Mouse (Mus musculus) heart, postnatal 36 days (tissue): ENCODE data around the gene Myo3a. TPM values are rescaled to one million over a fixed set of nuclear protein-coding genes. Genes with fewer than 3 reads are reported as not detected.
"Not testable (repeated sequence)": the region's sequence is repeated elsewhere in the genome, so short reads cannot be mapped to it uniquely, and the experiment has no call there.

Experiments
- DNase-seq, 2 experiments: peaks; one replicate each; pipeline ENCODE4 v3.0.0; 2021 to 2022
- intact Hi-C: fragments of 180-260 bp; cut with DNase I; formaldehyde crosslinking; loops from one replicate; pipeline ENCODE4 v1.15.1; 2025
- total RNA-seq, 2 experiments: library from RNA; stranded (reverse); gene quantifications; 2 replicates each; pipeline ENCODE4 v1.2.3; 2021

Gene Myo3a
- total RNA-seq = not detected

- intact Hi-C loops = no loop called here
- no peak for DNase-seq
Observed at GRCm38 (mm10) chr2:22227308-22227707, at the start of gene Myo3a. TSS of gene Myo3a (plus strand) at chr2:22227503.

- DNase-seq = no peak
- intact Hi-C loops = no loop called here
Observed at GRCm38 (mm10) chr2:22250462-22250861, 23.2 kb downstream of the Myo3a start.

GRCm38 (mm10) chr2:22251045-22251444 lies 23.7 kb downstream of the Myo3a start:
- no peak for DNase-seq
- intact Hi-C loops = no loop called here

DNA sequence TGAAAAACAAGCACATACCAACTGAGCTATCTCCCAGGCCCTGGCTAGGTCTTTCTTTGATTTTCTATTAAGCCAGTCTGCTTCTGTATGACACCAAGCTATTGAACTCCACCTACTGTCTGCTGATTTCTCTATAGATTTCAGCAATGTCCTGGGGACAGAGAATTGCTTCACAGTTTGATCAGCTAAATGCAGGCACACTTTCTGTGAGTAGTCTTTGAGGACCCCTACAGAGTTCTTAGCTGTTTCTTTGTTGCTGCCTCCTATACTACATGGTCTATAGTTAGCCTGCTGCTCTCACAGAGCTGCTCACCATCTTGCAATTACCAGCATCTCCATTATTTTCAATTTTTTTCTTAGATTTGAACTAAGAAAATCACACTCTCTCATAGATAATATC lies 28.3 kb downstream of the Myo3a start:
- DNase-seq = no peak
- intact Hi-C loops = no loop called here

DNA sequence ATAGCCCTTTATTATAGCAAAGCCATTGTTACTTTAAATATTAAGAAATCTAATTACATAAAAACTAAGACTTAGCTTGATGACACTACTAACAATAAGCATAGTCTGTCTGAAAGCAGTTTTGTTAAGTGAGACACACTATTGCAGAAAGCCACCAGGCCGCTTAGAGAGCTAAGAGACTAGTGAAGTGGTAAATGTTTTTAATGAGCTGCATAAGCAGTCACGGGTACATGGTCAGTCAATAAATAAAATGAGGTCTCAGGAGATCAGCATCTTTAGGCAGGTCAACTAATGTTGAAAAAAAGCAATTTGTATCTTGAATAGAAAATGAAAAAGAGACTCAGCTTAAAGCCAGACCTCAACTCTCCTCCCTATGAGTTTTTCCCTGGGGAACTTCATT lies 44.3 kb downstream of the Myo3a start:
- intact Hi-C loops = no loop called here
- DNase-seq = no peak

DNA sequence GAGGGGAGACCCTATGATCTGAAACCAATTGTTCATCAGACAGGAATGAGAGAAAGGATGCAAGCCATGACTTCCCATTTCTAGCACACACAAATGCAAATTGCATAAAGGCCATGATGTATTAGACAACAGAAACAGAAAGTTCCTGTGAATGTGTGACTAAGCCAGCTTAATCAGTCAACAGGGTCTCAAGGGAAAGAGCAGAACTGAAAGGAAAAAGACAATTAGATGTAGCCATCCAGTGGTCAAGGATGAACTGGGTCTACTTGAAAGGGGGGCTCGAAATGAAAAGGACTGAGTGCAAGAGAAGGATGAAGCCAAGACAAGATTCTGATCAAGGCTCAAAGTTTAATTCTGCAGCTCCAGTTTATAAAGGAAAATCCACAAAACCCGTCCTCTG lies 58.1 kb downstream of the Myo3a start:
- intact Hi-C loops = no loop called here
- no peak for DNase-seq

DNA sequence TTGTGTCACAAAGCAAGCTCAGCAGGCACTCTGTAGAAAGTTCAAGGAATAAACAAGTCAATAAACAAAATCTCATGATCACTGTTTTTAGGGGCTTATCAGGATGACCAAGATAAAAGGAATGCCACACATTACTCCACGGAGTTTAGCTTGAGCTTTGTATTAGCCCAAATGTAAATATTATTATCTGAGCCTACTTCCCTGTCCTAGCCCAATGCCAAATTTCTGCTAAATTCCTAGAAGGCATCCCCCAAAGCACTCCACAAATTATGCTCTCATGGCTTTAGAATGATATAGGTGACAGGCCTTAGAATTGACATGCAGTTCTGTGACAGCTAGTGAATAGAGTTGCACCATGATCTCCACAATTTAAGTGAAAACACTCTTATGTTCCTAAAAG lies 58.5 kb downstream of the Myo3a start:
- intact Hi-C loops = no loop called here

GRCm38 (mm10) chr2:22293579-22294446 lies 66.5 kb downstream of the Myo3a start:
- intact Hi-C loops = no loop called here
- DNase-seq = no peak

More for the DNA sequence above, 58.5 kb downstream of the Myo3a start:
- no peak for DNase-seq

DNA sequence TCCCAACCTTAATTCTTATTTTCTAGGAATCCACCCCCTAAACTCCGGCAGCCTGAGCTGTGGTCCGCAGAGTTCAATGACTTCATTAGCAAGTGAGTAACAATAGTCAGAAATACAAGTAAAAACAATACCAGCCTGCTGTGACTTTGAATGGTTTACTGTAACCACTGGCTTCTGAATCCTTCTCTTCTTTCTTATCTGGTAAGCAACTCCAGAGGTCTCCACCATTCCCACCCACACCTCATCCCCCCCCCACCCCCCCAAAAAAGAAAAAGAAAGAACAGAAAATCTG lies 67.1 kb downstream of the Myo3a start:
- DNase-seq = no peak
- intact Hi-C loops = no loop called here

- intact Hi-C loops = no loop called here
- DNase-seq = no peak
Observed at GRCm38 (mm10) chr2:22297913-22298312, 70.6 kb downstream of the Myo3a start.

- peak in 1 of 2 experiments; percentile 3 for DNase-seq
- intact Hi-C loops = no loop called here
Observed at GRCm38 (mm10) chr2:22338269-22338857, 111.1 kb downstream of the Myo3a start.

GRCm38 (mm10) chr2:22410511-22410910 lies 183.2 kb downstream of the Myo3a start:
- DNase-seq, intact Hi-C loops: not testable (repeated sequence)

- intact Hi-C loops = no loop called here
- no peak for DNase-seq
Observed at GRCm38 (mm10) chr2:22548421-22548820, 321.1 kb downstream of the Myo3a start.

- DNase-seq, intact Hi-C loops: not testable (repeated sequence)
Observed at GRCm38 (mm10) chr2:22587469-22588169, 360.3 kb downstream of the Myo3a start.

DNA sequence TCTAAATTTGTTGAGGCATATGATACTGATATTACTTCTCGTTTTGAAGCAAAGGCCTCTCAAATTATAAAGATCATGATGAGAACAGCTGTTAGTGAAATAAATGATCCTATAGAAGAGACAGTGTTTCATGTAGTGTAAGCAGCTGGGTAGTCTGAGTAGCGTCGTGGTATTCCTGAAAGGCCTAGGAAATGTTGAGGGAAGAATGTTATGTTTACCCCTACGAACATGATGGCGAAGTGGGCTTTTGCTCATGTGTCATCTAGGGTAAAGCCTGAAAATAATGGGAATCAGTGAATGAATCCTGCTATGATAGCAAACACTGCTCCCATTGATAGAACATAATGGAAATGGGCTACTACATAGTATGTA lies 360.9 kb downstream of the Myo3a start:
- DNase-seq, intact Hi-C loops: not testable (repeated sequence)

DNA sequence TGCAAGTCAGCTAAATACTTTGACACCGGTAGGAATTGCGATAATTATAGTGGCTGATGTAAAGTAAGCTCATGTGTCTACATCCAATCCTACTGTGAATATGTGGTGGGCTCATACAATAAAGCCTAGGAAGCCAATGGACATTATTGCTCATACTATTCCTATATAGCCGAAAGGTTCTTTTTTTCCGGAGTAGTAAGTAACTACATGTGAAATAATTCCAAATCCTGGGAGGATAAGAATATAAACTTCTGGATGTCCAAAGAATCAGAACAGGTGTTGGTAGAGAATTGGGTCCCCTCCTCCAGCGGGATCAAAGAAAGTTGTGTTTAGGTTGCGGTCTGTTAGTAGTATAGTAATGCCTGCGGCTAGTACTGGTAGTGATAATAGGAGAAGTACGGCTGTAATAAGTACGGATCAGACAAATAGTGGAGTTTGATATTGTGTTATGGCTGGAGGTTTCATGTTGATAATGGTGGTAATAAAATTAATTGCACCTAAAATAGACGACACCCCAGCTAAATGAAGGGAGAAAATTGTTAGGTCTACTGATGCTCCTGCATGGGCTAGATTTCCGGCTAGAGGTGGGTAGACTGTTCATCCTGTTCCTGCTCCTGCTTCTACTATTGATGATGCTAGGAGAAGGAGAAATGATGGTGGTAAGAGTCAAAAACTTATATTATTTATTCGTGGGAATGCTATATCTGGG lies 361.5 kb downstream of the Myo3a start:
- DNase-seq, intact Hi-C loops: not testable (repeated sequence)

- DNase-seq, intact Hi-C loops: not testable (repeated sequence)
Observed at GRCm38 (mm10) chr2:22589382-22590205, 362.3 kb downstream of the Myo3a start.

- intact Hi-C loops = no loop called here
- no peak for DNase-seq
Observed at GRCm38 (mm10) chr2:22590206-22590490, 362.8 kb downstream of the Myo3a start.

GRCm38 (mm10) chr2:22617951-22618350 lies 390.6 kb downstream of the Myo3a start:
- intact Hi-C loops = no loop called here

DNA sequence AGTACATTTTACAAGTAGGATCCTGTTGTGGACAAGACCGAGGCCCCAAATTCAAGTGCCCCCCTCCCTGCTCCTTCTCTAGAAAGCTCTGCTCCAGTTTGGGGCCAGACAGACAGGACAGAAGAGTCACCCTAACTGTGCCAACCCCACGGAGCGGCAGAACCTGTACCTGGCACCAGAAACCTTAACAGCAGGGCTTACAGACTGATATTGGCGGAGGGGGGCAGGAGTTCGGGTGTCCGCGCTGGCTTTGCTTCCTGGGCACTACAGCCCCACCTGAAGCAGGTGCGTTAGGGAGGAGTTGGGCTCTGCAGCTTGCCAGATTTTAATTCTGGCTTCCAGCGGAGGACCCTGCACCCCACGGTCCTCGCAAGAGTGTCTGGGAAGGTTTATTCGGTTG lies 392.1 kb downstream of the Myo3a start:
- intact Hi-C loops = no loop called here
- DNase-seq = no peak

More at GRCm38 (mm10) chr2:22617951-22618350, 390.6 kb downstream of the Myo3a start:
- DNase-seq = no peak
